Mouse (Mus musculus) heart, postnatal 10 days (tissue): ENCODE data around the gene Mtmr1. TPM values are rescaled to one million over a fixed set of nuclear protein-coding genes. Genes with fewer than 3 reads are reported as not detected.

ENCODE experiments used
- DNase-seq, 2 experiments: peaks; one replicate each; pipeline ENCODE4 v3.0.0; 2021
- intact Hi-C: fragments of 180-260 bp; cut with DNase I; formaldehyde crosslinking; loops from one replicate; pipeline ENCODE4 v1.15.1; 2025
- total RNA-seq, 2 experiments: library from RNA; stranded (reverse); gene quantifications; 2 replicates each; pipeline ENCODE4 v1.2.3; 2021

Gene Mtmr1
- total RNA-seq, 2 experiments from 2014 or later = 30.8 to 31.6 TPM

DNA sequence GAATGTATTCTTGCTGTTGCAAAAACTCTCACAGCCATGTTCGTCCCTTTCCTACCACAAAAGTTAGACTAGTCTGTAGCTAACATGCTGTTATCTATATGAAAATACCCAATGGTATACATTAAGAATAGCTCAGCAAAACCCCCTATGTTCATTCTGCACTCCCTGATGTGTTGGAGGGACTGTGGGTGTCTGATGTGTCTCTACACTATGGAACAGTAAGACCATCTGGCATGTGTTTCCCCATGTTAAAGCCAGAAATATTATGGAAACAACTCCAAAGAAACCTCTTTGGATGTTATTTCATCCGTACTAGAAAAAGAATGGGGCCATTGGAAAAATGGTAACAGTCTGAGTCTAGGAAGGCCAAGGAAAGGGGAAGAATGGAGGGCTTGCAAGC, 71.0 kb downstream of the Mtmr1 start:
- intact Hi-C loops = no loop called here
- DNase-seq = no peak

DNA sequence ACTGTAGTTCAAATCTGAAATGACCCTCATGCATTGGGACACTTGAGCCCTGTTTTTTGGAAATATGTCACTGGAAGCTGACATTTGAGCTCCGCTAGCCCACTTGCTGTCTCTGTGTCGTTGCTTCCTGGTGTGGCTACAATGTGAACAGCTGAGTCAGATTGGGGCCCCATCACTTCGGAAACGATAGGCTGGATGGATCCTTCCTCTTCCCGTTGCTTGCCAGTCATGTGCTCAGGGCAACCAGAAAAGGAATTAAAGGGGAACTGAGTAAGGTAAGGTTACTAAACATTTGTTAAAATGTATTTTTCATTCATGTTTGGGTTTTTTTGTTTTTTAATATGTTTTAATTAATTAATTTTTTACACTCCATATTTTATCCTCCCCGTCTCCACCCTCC, 74.9 kb downstream of the Mtmr1 start:
- intact Hi-C loops = no loop called here
- no peak for DNase-seq

DNA sequence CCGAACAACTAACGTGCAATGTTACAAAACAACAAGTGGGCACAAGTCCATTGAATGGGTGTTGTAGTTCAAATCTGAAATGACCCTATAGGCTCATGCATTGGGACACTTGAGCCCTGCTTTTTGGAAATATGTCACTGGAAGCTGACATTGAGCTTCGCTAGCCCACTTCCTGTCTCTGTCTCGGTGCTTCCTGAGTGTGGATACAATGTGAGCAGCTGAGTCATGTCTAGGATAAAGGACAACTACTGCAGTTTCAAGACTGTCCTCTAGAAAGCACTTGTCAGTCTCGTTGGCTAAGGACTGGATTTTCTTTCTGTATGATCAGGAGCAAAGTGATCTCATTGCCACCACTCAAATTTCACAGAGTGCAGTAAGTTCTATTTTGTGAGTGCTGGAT, 78.4 kb downstream of the Mtmr1 start:
- DNase-seq = no peak
- intact Hi-C loops = no loop called here

DNA sequence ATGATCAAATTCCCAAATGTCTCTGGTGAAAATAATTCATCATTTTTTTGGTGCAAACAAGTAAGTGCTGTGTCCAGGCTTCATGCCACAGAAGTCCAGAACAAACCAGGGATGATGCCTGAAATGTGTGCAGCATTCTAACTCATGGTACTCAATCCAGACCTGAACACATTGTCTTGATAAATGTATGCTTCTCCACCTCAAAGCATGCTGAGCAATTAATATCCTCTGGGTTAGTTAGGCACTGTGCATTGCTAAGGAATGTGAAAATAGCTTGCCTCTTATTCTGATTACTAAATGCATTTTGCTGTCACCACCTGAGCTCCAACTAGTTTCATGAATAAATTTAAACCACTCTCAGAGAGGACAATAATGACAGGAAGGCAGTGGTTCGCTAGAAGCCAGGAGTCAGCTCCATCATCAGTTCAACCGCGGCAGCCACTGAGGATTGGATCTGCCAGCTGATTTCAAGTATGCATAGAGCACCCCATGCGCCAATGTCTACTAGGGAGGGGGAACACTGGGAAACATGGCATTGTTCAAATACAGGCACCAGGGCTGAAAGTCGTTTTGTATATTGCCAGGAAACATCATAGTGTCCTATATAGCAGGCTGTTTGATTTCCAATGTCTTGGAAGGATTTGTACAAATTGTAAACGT, 91.6 kb downstream of the Mtmr1 start:
- intact Hi-C loops = no loop called here
- DNase-seq = no peak

DNA sequence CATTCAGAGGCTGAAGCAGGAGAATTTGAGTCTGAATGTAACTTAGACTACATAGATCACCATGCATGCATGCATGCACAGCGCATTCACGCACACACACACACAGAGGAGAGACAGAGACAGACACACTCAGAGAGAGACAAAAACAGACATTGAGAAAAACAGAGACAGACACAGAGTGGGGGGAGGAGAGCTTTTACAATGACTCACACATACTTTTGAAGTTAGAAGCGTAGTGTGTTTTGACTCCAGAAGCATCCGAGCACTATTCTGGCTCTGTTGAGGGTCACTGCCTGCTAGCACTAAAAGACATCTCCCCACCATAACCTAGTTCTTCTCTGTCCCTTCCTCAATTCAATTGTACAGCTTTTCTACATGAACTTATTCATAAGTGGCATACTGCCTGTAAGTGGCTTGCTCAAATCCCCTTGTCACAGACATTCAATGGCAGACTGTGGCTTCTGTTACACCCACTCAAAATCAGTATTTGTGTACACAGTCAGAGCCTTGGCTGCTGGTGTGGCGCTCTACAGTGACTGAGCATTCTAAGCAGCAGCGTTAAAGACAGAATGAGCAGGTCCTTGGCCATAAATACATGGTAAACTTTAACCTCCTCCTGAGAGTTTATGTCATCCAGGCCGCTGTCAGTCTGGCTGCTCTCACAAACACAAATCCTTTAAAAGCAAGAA, 99.7 kb downstream of the Mtmr1 start:
- no peak for DNase-seq
- intact Hi-C loops = no loop called here

DNA sequence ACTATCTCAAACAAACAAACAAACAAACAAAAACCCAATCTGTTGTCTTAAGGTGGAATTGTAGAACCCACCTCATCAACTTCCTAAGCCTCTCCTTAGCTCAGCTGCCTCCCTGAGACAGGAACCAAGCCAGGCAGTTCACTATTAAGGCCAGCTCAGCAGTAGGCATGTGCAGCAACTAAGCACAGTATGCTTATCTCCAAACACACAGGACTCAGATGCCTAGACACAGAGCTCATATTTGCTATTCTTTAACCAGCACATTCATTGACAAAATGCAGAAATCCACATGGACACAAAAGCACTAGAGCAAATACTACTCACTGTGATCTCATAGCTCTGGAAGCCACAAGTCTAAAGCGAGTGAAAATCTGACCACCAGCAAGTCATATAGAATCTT, 100.9 kb downstream of the Mtmr1 start:
- intact Hi-C loops = loop anchor here (5.0 kb wide), 1 partner anchor 52 kb away; no protein-coding TSS in a partner anchor
- DNase-seq = peak in 1 of 2 experiments; percentile 5

DNA sequence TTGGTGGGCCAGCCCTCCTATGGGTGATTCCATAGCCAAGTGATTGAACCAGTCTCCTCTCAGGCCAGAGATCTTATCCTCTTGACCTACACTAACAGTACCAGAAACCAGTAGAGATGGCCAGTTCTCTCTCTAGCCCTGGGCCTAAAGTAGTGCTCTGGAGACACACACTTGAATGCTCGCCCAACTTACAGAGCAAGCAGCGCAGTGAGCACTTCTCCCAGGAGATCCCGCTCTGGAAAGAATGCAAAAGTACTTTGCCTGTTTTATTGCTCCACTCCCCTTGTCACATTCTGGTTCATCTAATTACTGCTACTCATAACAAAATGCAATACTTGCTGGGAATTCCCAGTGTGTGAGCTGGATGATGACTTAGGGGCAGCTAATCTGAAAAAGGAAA, 102.9 kb downstream of the Mtmr1 start:
- intact Hi-C loops = loop anchor here (5.0 kb wide), 1 partner anchor 50 kb away; no protein-coding TSS in a partner anchor
- DNase-seq = peak; percentile 29 to 32

Other genes with a start within 250 kb of the Mtmr1 start
- gene Mtm1, start 154.0 kb upstream of the Mtmr1 start, total RNA-seq = 10 to 100 TPM; 18.4 to 20.1 TPM
- gene Cd99l2, start 128.1 kb downstream of the Mtmr1 start, total RNA-seq = 10 to 100 TPM; 50.2 to 50.5 TPM
- gene Hmgb3, start 191.2 kb downstream of the Mtmr1 start, total RNA-seq = 100 to 1,000 TPM; 110 TPM